In genomic region chr17:49710101-49710630, GRCm38 (mm10) we compare ENCODE assay signal across 14 mouse cellular contexts.
A peak's percentile ranks its signal among the peaks of the same experiment; 100 is the strongest.
DNase-seq lines count a peak whose midpoint lies in the region.
"Had no signal": no experiment of that assay in that cellular context is flagged by ENCODE, and none has a peak within 500 bp of the region (broad histone marks: within the 10 kb centered on the region; RNA-seq: fewer than 3 reads in every experiment).

No protein-coding gene starts in this region.

- peak; percentile 30 to 54 for DNase-seq in frontal cortex, adult 2 months (ENCODE audit: extremely low spot score in 1 of 2, low spot score in 1 of 2)
- DNase-seq in frontal cortex, postnatal 14 days (ENCODE audit: low spot score in 2 of 2), result no peak
- DNase-seq in layer of hippocampus, adult 9-11 months, result peak; percentile 29
- DNase-seq in layer of hippocampus, postnatal 14 days (ENCODE audit: low spot score in 2 of 2), result no peak
- DNase-seq in right cerebral cortex, postnatal 25 days, result peak; percentile 39
- DNase-seq in right cerebral cortex, postnatal 10 days (ENCODE audit: low spot score in 2 of 2), result no peak
- DNase-seq in thymus, adult 18-20 months, result no peak
- DNase-seq: adrenal gland, postnatal 36 days; cerebellum, adult 11 months; cerebellum, adult 9-11 months; gastrocnemius, postnatal 25 days; lung, postnatal 4 days; midbrain, embryonic 14.5 days; thymus, postnatal 14 days had no signal

Comparison
In these comparisons a context has a peak if more than half of its experiments do, and no peak if none do; other contexts are left out.
1. DNase-seq: peak in frontal cortex, adult 2 months (2 of 2), layer of hippocampus, adult 9-11 months (single experiment) and right cerebral cortex, postnatal 25 days (single experiment); none in frontal cortex, postnatal 14 days (0 of 2), layer of hippocampus, postnatal 14 days (0 of 2), right cerebral cortex, postnatal 10 days (0 of 2) and thymus, adult 18-20 months (0 of 2).